In the genomic region with DNA sequence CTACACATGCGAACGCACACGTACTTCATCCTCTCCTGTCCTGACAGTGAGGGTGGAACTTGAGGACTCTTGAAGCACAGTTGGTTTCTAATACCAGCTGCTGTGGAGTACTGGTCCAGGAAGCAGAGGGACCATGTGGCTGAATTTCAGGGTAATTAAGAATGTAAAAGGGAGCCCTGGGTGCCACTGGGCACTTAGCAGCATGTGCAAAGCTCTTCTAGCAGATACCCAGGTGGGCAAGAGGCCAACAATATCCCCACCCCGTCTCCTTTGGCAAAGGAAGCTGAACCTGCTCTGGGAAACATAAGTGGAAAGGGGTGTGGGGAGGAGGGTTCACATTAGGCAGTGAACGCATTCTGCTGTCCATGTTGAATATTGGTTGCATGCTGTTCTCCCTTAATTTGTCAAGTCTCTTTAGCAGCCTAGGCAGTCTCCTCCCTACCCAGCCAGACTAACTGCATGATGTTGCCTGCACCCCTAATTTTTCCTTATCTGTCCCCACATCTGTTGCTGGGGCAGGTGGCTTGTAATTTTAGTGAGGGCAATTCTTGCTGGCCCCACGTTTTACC, we compare ENCODE assay signal across 22 mouse cellular contexts.
A peak's percentile ranks its signal among the peaks of the same experiment; 100 is the strongest.
DNase-seq lines count a peak whose midpoint lies in the region; ATAC-seq and TF ChIP-seq lines count a peak whose summit lies in the region.
"Had no signal": no experiment of that assay in that cellular context is flagged by ENCODE, and none has a peak within 500 bp of the region (broad histone marks: within the 10 kb centered on the region; RNA-seq: fewer than 3 reads in every experiment).

No protein-coding gene starts in this region.

- H3K36me3 ChIP-seq in heart, embryonic 16.5 days (ENCODE audit: control insufficient read depth, insufficient read depth): no peaks in the 10 kb centered on the region
- no peaks in the 10 kb centered on the region for H3K36me3 ChIP-seq in lung, embryonic 14.5 days (ENCODE audit: insufficient read depth)
- no peaks in the 10 kb centered on the region for H3K36me3 ChIP-seq in forebrain, embryonic 16.5 days (ENCODE audit: control insufficient read depth, insufficient read depth)
- H3K36me3 ChIP-seq: heart, embryonic 13.5 days had no signal

- H3K9ac ChIP-seq in heart, embryonic 16.5 days (ENCODE audit: low read length): no peak overlapping the region
- H3K9ac ChIP-seq in lung, embryonic 14.5 days: no peak overlapping the region
- H3K9ac ChIP-seq in forebrain, embryonic 16.5 days (replicated peaks; ENCODE audit: low read depth, low read length): no peak overlapping the region
- H3K9ac ChIP-seq: heart, embryonic 13.5 days; liver, postnatal 0 days had no signal

- no peak overlapping the region for H3K27ac ChIP-seq in heart, embryonic 16.5 days (ENCODE audit: low read length)
- H3K27ac ChIP-seq in lung, embryonic 14.5 days (ENCODE audit: low read depth): no peak overlapping the region
- peak overlapping the region; percentile 53 for H3K27ac ChIP-seq in forebrain, embryonic 16.5 days (ENCODE audit: low read length)
- H3K27ac ChIP-seq: heart, embryonic 13.5 days; left cerebral cortex, adult 2 months had no signal

- H3K27me3 ChIP-seq in heart, embryonic 16.5 days (ENCODE audit: control insufficient read depth, insufficient read depth, low read length): no peaks in the 10 kb centered on the region
- no peaks in the 10 kb centered on the region for H3K27me3 ChIP-seq in lung, embryonic 14.5 days (ENCODE audit: insufficient read depth, low read length)
- no peaks in the 10 kb centered on the region for H3K27me3 ChIP-seq in forebrain, embryonic 16.5 days (replicated peaks; ENCODE audit: control insufficient read depth, insufficient read depth, low read length)
- H3K27me3 ChIP-seq: heart, embryonic 13.5 days; Patski had no signal

- H3K4me1 ChIP-seq in heart, embryonic 16.5 days (ENCODE audit: control insufficient read depth, insufficient read depth, low read length): peaks cover 9% of the 10 kb centered on the region
- no peaks in the 10 kb centered on the region for H3K4me1 ChIP-seq in lung, embryonic 14.5 days (ENCODE audit: insufficient read depth)
- H3K4me1 ChIP-seq in forebrain, embryonic 16.5 days (replicated peaks; ENCODE audit: control insufficient read depth, insufficient read depth, low read length): peaks cover 8% of the 10 kb centered on the region

- H3K4me2 ChIP-seq in heart, embryonic 16.5 days (ENCODE audit: low read depth, low read length): no peak overlapping the region
- no peak overlapping the region for H3K4me2 ChIP-seq in lung, embryonic 14.5 days
- no peak overlapping the region for H3K4me2 ChIP-seq in forebrain, embryonic 16.5 days (ENCODE audit: low read length)
- H3K4me2 ChIP-seq: heart, embryonic 13.5 days had no signal

- H3K4me3 ChIP-seq in heart, embryonic 16.5 days (ENCODE audit: low read length): no peak overlapping the region
- H3K4me3 ChIP-seq in lung, embryonic 14.5 days (ENCODE audit: low read depth, low read length): no peak overlapping the region
- H3K4me3 ChIP-seq in forebrain, embryonic 16.5 days (replicated peaks; ENCODE audit: low read length): no peak overlapping the region
- H3K4me3 ChIP-seq: erythroblast, embryonic 14.5 days; heart, embryonic 13.5 days; left cerebral cortex, adult 2 months had no signal

- no peak for DNase-seq in heart, adult 8-10 months (ENCODE audit: low spot score)
- peak; percentile 39 for DNase-seq in lung, embryonic 14.5 days
- no peak for DNase-seq in lung, postnatal 14 days
- peak; percentile 90 for DNase-seq in brain, embryonic 14.5 days (ENCODE audit: low read depth)
- DNase-seq in right cerebral cortex, postnatal 25 days: no peak
- no peak for DNase-seq in adrenal gland, postnatal 4 days (ENCODE audit: low spot score in 2 of 2)
- DNase-seq: adrenal gland, postnatal 25 days; cerebellum, adult 9-10 months; gastrocnemius, postnatal 36 days; kidney, adult 2 months; kidney, postnatal 25 days; liver; liver, postnatal 0 days; thymus, postnatal 14 days had no signal

- H3K9me3 ChIP-seq in heart, embryonic 16.5 days (replicated peaks; ENCODE audit: control insufficient read depth, low read length): no peaks in the 10 kb centered on the region
- H3K9me3 ChIP-seq in lung, embryonic 14.5 days (ENCODE audit: low read depth, low read length): no peaks in the 10 kb centered on the region
- no peaks in the 10 kb centered on the region for H3K9me3 ChIP-seq in forebrain, embryonic 16.5 days (ENCODE audit: control insufficient read depth, low read length)
- H3K9me3 ChIP-seq: heart, embryonic 13.5 days had no signal

- TF ChIP-seq POLR2A in brain, embryonic 14.5 days (IDR thresholded peaks at IDR 0.05; ENCODE audit: borderline replicate concordance, extremely low read depth, insufficient read depth, insufficient read length, poor library complexity, severe bottlenecking): no peak

- peak; percentile 63; the same call in 1 of the 2 replicates for ATAC-seq in heart, embryonic 16.5 days (replicated peaks; ENCODE audit: extremely low read depth, insufficient read depth, low FRiP score)
- no peak for ATAC-seq in lung, embryonic 14.5 days (ENCODE audit: insufficient read depth)
- peak; percentile 68 for ATAC-seq in forebrain, embryonic 16.5 days
- ATAC-seq: activated CD4-positive, CD25-positive, alpha-beta regulatory T cell, adult 4 months; liver, postnatal 0 days; midbrain, embryonic 16.5 days; Patski had no signal

- 55% methylated on average over 6 of the region's 6 CpGs for WGBS in heart, embryonic 16.5 days
- 62% methylated on average over 6 of the region's 6 CpGs for WGBS in lung, embryonic 14.5 days
- WGBS in forebrain, embryonic 16.5 days: 41% methylated on average over 6 of the region's 6 CpGs

- no peak for TF ChIP-seq CTCF in lung, embryonic 14.5 days (IDR thresholded peaks at IDR 0.05; ENCODE audit: low read depth)
- TF ChIP-seq CTCF in brain, embryonic 14.5 days (IDR thresholded peaks at IDR 0.05; ENCODE audit: borderline replicate concordance, extremely low read depth, insufficient read depth, insufficient read length): no peak

Comparison
In these comparisons a context has a peak if more than half of its experiments do, and no peak if none do; other contexts are left out.
1. DNase-seq: peak in lung, embryonic 14.5 days (single experiment) and brain, embryonic 14.5 days (single experiment); none in heart, adult 8-10 months (single experiment), lung, postnatal 14 days (single experiment), right cerebral cortex, postnatal 25 days (single experiment) and adrenal gland, postnatal 4 days (0 of 2).